Mouse (Mus musculus): ENCODE measurements at regions not wholly inside any gene's neighbourhood (a gene's known extent, or its start where the extent isn't known, plus 50 kb on each side); places are given as distances from the start of the nearest gene placed in this dataset.

DNA sequence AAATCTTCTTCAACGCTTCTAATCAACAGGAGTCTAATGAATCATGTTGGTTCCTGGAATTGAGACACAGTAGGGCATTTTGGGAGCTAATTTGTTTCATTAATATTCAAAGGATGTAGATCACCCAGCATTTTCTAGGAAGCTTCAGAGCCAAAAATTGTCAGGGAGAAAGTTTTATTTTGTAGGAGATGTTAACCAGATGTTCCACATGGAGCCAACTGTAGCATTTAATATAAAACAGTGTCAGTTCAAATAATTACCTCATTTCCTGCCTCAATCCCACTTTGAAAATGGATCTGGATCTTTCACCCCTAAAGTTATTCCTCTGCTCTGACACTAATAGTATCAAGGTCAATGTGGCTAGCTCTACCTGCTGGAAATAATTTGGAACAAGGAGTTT lies 389.6 kb upstream of the Lmcd1 start:
- TF ChIP-seq POLR2AphosphoS2 (IDR thresholded peaks at IDR 0.05; ENCODE audit: low read depth, low read length) (no peak), CTCF (conservative IDR thresholded peaks at IDR 0.05 in 1 of 2, IDR thresholded peaks at IDR 0.05 in 1 of 2; ENCODE audit: low read depth in 2 of 2, low read length in 2 of 2) (no peak)

All from CH12.LX (cell line).